Mouse (Mus musculus): Measurements from ENCODE around the gene Pik3r2.
A peak's percentile ranks its signal among the peaks of the same experiment; 100 is the strongest.
"Not testable (repeated sequence)": the region's sequence is repeated elsewhere in the genome, so short reads cannot be mapped to it uniquely, and the experiment has no call there.

Pik3r2 gene

GRCm38 (mm10) chr8:70776496-70777444, at the start of gene Pik3r2:
TSS of gene Pik3r2 (minus strand) at chr8:70776713.
- DNase-seq (ENCODE audit: low spot score): peak; percentile 99

GRCm38 (mm10) chr8:70825816-70826215, 49.3 kb upstream of the Pik3r2 start:
- no peak for DNase-seq (ENCODE audit: low spot score)

DNA sequence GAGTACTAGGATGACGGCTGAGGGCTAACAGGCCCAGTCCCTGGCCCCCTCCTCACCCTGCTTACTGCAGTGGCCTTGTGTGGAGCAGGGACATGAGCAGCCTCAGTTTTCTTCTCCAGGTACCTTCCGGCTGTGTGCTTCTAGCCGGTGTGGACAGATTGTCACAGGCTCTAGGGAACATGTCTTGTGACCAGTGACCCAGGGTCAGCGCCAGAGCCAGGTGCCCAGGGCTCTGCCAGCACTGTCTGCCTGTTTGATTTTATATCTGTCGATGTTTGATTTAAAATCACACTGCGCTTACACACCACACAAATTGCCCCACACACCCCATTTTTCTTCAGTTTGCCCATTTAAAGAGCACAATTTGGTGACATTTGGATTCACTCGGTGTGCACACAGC, 47.3 kb upstream of the Pik3r2 start:
- no peak for DNase-seq (ENCODE audit: low spot score)

DNA sequence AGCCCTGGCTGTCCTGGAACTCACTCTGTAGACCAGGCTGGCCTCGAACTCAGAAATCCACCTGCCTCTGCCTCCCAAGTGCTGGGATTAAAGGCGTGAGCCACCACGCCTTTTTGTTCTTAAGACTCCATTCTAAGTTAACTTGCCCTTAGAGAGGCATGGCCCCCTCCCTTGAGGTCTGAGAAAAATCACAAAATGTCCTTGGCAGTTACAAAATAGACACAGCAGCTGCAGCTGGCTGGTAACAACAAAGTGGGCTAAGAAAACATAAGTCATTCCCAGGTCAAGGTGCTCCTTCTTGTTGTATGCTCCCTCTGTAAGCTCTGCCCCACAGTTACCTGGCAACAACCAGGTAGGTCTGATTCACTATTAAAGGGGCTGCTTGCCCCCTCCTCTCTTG, 46.1 kb upstream of the Pik3r2 start:
- DNase-seq (ENCODE audit: low spot score): not testable (repeated sequence)

- DNase-seq (ENCODE audit: low spot score): no peak
Observed at GRCm38 (mm10) chr8:70821992-70822391, 45.5 kb upstream of the Pik3r2 start.

DNA sequence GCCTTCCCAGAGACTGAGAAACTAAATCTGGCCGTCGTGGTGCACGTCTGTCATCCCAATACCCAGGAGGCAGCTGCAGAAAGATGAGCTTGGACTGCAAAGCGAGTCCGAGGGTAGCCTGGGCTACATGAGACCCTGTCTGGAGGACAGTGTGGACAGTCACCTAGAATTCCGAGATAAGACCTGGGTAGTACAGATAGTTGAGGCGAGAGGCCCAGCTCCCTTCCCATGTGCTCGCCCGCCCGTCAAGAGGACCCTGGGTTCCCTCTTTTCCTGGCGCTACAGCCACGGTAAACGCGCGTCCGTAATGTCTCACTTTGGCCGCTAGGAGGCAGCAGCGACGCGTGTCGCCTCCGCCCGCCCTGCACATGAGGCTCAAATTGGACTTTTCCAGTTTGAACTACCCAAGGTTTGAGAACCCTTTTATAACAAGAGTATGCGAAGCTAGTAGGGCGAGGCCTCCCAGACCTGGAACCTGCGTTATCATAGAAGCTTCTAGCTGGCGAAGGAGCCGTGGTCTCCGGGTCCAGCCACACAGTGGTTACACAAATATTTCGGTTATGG, 45.0 kb upstream of the Pik3r2 start:
- DNase-seq (ENCODE audit: low spot score): peak; percentile 57

DNA sequence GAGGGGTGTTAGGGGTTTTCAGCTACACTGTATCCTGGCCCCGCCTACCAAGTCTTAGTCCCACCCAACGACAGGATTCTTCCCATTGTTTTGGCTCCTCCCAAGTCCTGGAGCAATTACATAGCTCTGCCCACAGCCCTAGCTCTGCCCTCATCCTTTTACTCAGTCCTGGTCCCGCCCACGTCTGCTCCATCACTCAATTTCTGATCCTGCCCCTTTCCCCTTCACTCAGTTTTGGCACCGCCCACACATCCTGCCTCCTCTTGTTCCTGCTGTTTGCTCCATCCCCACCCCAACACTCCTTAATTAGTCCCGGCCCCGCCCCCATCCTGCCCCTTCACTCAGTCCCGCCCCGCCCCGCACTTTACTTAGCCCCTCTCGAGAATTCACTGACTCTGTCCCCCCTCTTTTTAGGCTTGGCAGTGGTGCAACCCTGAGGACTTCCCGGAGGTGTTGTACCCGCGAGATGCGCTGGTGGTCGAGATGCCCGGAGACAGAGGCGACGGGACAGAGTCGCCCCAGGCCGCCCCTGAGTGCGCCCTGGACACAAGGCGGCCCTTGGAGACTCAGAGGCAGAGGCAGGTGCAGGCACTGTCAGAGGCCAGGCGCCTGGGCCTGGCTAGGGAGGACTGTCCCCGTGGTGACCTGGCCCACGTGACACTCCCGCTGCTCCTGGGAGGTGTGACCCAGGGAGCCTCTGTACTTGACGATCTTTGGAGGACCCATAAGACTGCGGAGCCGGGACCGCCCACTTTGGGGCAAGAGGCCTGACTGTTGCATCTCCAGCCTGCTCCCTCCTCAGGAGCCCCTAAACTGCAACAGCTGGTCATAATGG, 43.8 kb upstream of the Pik3r2 start:
- DNase-seq (ENCODE audit: low spot score): no peak

- DNase-seq (ENCODE audit: low spot score): no peak
Observed at GRCm38 (mm10) chr8:70816679-70817078, 40.2 kb upstream of the Pik3r2 start.

- DNase-seq (ENCODE audit: low spot score): no peak
Observed at GRCm38 (mm10) chr8:70812885-70813284, 36.4 kb upstream of the Pik3r2 start.

- DNase-seq (ENCODE audit: low spot score): no peak
Observed at GRCm38 (mm10) chr8:70812055-70812454, 35.5 kb upstream of the Pik3r2 start.

GRCm38 (mm10) chr8:70810962-70811680, 34.6 kb upstream of the Pik3r2 start:
- DNase-seq (ENCODE audit: low spot score): no peak

GRCm38 (mm10) chr8:70808955-70809701, 32.6 kb upstream of the Pik3r2 start:
- no peak for DNase-seq (ENCODE audit: low spot score)

DNA sequence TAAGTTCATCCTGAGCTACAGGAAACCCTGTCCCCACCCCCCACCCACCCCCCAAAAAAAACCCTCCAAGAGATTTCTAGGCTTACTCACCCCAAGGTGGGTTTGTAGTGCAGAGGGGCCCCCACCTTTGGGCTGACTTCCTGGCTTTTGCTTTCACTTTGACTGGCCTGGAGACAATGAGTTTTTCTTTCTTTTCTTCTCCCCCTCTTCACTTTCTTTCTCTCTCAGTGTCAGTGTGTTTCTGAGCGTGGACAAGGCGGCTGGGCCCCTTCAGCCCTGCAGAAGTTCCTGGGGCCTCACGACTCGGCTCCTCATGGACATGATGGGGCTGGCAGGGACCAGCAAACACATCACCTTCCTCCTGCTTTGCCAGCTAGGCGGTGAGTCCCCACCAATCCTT, 31.7 kb upstream of the Pik3r2 start, which contains the start of gene Il12rb1:
Il12rb1 (plus strand) TSS at position 211 of the 400 bp plus-strand sequence.
- no peak for DNase-seq (ENCODE audit: low spot score)

- no peak for DNase-seq (ENCODE audit: low spot score)
Observed at GRCm38 (mm10) chr8:70807304-70807703, 30.8 kb upstream of the Pik3r2 start.

DNA sequence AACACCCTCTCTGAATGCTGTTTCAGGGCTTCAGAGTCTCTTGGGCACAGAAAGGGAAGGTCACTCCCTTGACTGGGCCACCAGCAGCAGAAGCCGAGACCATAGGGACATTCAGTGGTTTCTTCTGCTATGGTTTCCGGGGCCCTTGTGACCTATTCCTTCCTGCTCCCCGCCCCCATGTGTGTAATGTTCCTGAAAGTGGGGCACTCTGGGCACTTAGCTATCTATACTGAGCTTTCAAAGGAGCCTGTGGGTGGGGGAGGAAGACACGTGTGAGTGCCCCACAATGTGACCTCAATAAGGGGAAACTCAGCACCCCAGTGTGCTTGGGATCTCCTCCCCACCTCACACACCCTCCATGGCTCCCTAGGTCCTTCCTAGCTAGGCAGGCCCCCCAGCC, 30.0 kb upstream of the Pik3r2 start:
- DNase-seq (ENCODE audit: low spot score): no peak

DNA sequence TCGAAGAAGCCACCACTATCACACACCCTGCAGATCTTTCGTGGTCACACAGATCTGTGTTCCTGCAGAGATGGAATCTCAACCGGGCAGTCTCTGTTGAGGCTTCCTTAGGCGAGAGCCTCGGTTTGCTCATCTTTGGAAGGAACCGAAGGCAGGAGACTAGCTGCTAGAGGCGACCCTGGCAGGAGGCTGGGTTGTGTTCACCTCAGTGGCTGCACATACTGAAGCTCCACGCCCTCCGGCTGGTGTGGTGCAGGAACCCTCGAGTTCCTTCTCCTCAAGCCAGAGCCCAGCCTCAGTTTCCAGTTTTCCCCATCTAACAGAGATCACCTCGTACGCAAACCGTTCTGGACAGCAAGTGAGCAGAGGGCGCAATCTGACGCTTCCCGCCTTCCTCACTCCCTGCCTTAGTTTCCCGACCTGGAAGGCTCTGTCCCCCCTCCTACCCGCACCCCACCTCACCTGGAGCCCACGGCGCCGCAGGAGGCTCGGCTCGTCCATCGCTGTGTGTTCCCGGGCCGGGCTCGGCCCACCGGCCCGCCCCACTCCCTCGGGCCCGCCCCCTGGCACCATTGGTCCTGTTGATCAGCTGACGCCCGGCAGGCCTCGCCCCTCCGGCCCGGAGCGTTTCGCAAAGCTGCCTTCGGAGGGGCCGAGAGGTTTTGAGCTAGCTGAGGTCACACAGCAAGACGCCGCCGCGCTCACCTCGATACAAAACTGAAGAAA, 28.1 kb upstream of the Pik3r2 start, which contains the start of gene Mast3:
Mast3 (minus strand) TSS at position 574 of the 726 bp plus-strand sequence.
- peak; percentile 84 for DNase-seq (ENCODE audit: low spot score)

DNA sequence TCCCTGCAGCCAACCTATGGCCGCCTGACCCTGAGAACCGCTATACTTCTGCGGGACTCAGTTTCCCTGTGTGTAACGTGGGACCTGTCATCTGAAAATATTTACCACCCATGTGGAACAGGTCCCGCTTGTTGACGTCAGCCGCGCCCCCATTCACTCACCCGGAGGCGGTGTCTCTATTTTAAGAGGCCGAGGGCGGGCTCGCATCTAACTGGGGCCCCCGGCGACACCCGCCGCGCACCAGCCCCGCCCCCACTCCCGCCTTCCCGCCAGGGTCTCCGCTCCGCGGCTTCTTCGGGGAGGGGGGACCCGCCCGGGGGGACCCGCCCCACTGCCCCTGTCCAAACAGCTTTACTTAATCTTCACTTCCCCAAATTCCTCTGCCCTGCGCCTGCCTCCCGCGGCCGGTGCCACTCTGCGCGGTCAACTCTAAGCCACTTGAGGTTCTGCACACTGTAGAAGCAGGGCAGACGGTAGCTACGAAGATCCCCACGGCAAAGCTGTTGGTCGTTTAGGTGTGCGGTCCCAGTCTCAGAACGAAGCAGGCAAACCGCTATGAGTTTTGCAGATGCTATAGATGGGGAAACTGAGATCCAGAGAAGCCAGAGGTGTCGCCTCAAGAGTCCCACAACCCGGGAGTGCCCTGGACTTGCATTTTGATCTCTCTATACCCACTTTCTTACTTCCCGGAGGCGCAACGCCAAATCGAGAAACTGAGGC, 27.4 kb upstream of the Pik3r2 start:
- no peak for DNase-seq (ENCODE audit: low spot score)

GRCm38 (mm10) chr8:70802786-70803510, 26.4 kb upstream of the Pik3r2 start:
- no peak for DNase-seq (ENCODE audit: low spot score)

GRCm38 (mm10) chr8:70801830-70802229, 25.3 kb upstream of the Pik3r2 start:
- no peak for DNase-seq (ENCODE audit: low spot score)
